Mouse (Mus musculus) lung, embryonic 15.5 days (tissue): ENCODE measurements around the gene Atp6v1a. TPM values are rescaled to one million over a fixed set of nuclear protein-coding genes. Genes with fewer than 3 reads are reported as not detected.

Experiments
- ATAC-seq: fragments of 200-750 bp; cut with Nextera tagmentation; 2 replicates; pipeline ENCODE4 v1.8.0; 2017; ENCODE audit warnings: moderate number of reproducible peaks, borderline replicate concordance; ENCODE audit not compliant: low FRiP score, low TSS enrichment; ENCODE audit errors: extremely low read depth
- H3K27ac ChIP-seq: fragments of 300-500 bp; sonication (generic); 2 replicates; pipeline ENCODE4 v1.5.1; 2015; ENCODE audit warnings: moderate library complexity, mild to moderate bottlenecking, inconsistent platforms
- H3K27me3 ChIP-seq: fragments of 300-500 bp; sonication (generic); 2 replicates; pipeline ENCODE4 v1.6.1; 2015; ENCODE audit warnings: inconsistent platforms
- H3K36me3 ChIP-seq: fragments of 300-500 bp; sonication (generic); 2 replicates; pipeline ENCODE4 v1.6.1; 2015; ENCODE audit warnings: inconsistent platforms
- H3K4me1 ChIP-seq: fragments of 300-500 bp; sonication (generic); 2 replicates; pipeline ENCODE4 v1.6.1; 2015; ENCODE audit warnings: inconsistent platforms
- H3K4me2 ChIP-seq: fragments of 300-500 bp; sonication (generic); 2 replicates; pipeline ENCODE4 v1.6.1; 2015; ENCODE audit warnings: inconsistent platforms, mild to moderate bottlenecking, moderate library complexity
- H3K4me3 ChIP-seq: fragments of 300-500 bp; sonication (generic); 2 replicates; pipeline ENCODE4 v1.5.1; 2015; ENCODE audit warnings: mild to moderate bottlenecking, inconsistent platforms
- H3K9ac ChIP-seq: fragments of 300-500 bp; sonication (generic); 2 replicates; pipeline ENCODE4 v1.6.1; 2015; ENCODE audit warnings: inconsistent platforms
- H3K9me3 ChIP-seq: fragments of 300-500 bp; sonication (generic); 2 replicates; pipeline ENCODE4 v1.6.1; 2016; ENCODE audit warnings: inconsistent platforms
- whole genome bisulfite sequencing: fragments of 180-500 bp; shearing (Covaris S2); methylation state at CpG from one replicate; pipeline ENCODE4 v1.1.7; 2015; 5-methylcytosine and 5-hydroxymethylcytosine counted together
- polyA plus RNA-seq: library from polyadenylated mRNA; unstranded; fragments of >200 nt; fragmentation: Nextera tagmentation; extraction: Ambion mirVana; gene quantifications from 2 replicates; pipeline ENCODE4 v1.2.1, GENCODE M21; 2015

The Atp6v1a gene
- polyA plus RNA-seq, 1 experiment from 2014 or later, result 49.6 TPM

- Histone ChIP-seq H3K27ac (no peak overlapping the region), H3K4me1 (peaks cover 11% of the 10 kb centered on the region; the same call in 1 of the 2 replicates), H3K4me3 (no peak overlapping the region), H3K9me3 (no peaks in the 10 kb centered on the region), H3K4me2 (no peak overlapping the region), H3K9ac (no peak overlapping the region), H3K36me3 (no peaks in the 10 kb centered on the region), H3K27me3 (no peaks in the 10 kb centered on the region)
- ATAC-seq, result no peak
- 49% methylated on average over 3 of the region's 3 CpGs for WGBS
These were observed 6.3 kb downstream of the Atp6v1a start for GRCm38 (mm10) chr16:44133187-44133586.

GRCm38 (mm10) chr16:44132300-44132699 lies 7.2 kb downstream of the Atp6v1a start:
- no peak overlapping the region for H3K27ac ChIP-seq
- 81% methylated on average over 4 of the region's 4 CpGs for WGBS
- H3K9ac ChIP-seq, result no peak overlapping the region
- H3K9me3 ChIP-seq, result no peaks in the 10 kb centered on the region
- no peak overlapping the region for H3K4me3 ChIP-seq
- H3K36me3 ChIP-seq, result no peaks in the 10 kb centered on the region
- no peaks in the 10 kb centered on the region for H3K27me3 ChIP-seq
- H3K4me2 ChIP-seq, result no peak overlapping the region
- H3K4me1 ChIP-seq, result 0 out of 2 replicates have a peak, but pooled peaks cover 3% of the 10 kb centered on the region
- no peak for ATAC-seq

- H3K9ac ChIP-seq, result no peak overlapping the region
- no peak overlapping the region for H3K27ac ChIP-seq
- no peaks in the 10 kb centered on the region for H3K27me3 ChIP-seq
- no peak overlapping the region for H3K4me3 ChIP-seq
- H3K4me1 ChIP-seq, result 0 out of 2 replicates have a peak, but pooled peaks cover 2% of the 10 kb centered on the region
- H3K9me3 ChIP-seq, result no peaks in the 10 kb centered on the region
- no peaks in the 10 kb centered on the region for H3K36me3 ChIP-seq
- no peak for ATAC-seq
- 58% methylated on average over 4 of the region's 4 CpGs for WGBS
- H3K4me2 ChIP-seq, result no peak overlapping the region
These were observed 13.1 kb downstream of the Atp6v1a start for GRCm38 (mm10) chr16:44126437-44126836.

- no peak overlapping the region for H3K4me3 ChIP-seq
- H3K9me3 ChIP-seq, result no peaks in the 10 kb centered on the region
- no peak for ATAC-seq
- no peaks in the 10 kb centered on the region for H3K36me3 ChIP-seq
- H3K27ac ChIP-seq, result no peak overlapping the region
- H3K9ac ChIP-seq, result no peak overlapping the region
- no peaks in the 10 kb centered on the region for H3K27me3 ChIP-seq
- 81% methylated on average over 2 of the region's 2 CpGs for WGBS
- 0 out of 2 replicates have a peak, but pooled peaks cover 2% of the 10 kb centered on the region for H3K4me1 ChIP-seq
- H3K4me2 ChIP-seq, result no peak overlapping the region
These were observed 14.1 kb downstream of the Atp6v1a start for GRCm38 (mm10) chr16:44125436-44125835.

GRCm38 (mm10) chr16:44124713-44125112 lies 14.8 kb downstream of the Atp6v1a start:
- no peak overlapping the region for H3K9ac ChIP-seq
- H3K4me1 ChIP-seq, result 0 out of 2 replicates have a peak, but pooled peaks cover 2% of the 10 kb centered on the region
- no peak for ATAC-seq
- no peak overlapping the region for H3K4me2 ChIP-seq
- no peaks in the 10 kb centered on the region for H3K27me3 ChIP-seq
- 69% methylated on average over 1 of the region's 1 CpGs for WGBS
- H3K27ac ChIP-seq, result no peak overlapping the region
- H3K36me3 ChIP-seq, result no peaks in the 10 kb centered on the region
- no peak overlapping the region for H3K4me3 ChIP-seq
- no peaks in the 10 kb centered on the region for H3K9me3 ChIP-seq

- ATAC-seq, result no peak
- H3K36me3 ChIP-seq, result no peaks in the 10 kb centered on the region
- no peaks in the 10 kb centered on the region for H3K27me3 ChIP-seq
- H3K9ac ChIP-seq, result no peak overlapping the region
- H3K4me2 ChIP-seq, result no peak overlapping the region
- H3K9me3 ChIP-seq, result no peaks in the 10 kb centered on the region
- H3K27ac ChIP-seq, result no peak overlapping the region
- H3K4me1 ChIP-seq, result 0 out of 2 replicates have a peak, but pooled peaks cover 2% of the 10 kb centered on the region
- H3K4me3 ChIP-seq, result no peak overlapping the region
- 71% methylated on average over 2 of the region's 2 CpGs for WGBS
These were observed 15.7 kb downstream of the Atp6v1a start for GRCm38 (mm10) chr16:44123786-44124185.

- no peak overlapping the region for H3K4me2 ChIP-seq
- H3K27ac ChIP-seq, result no peak overlapping the region
- no peaks in the 10 kb centered on the region for H3K36me3 ChIP-seq
- ATAC-seq, result no peak
- 0 out of 2 replicates have a peak, but pooled peaks cover 2% of the 10 kb centered on the region for H3K4me1 ChIP-seq
- H3K9ac ChIP-seq, result no peak overlapping the region
- 83% methylated on average over 7 of the region's 7 CpGs for WGBS
- no peaks in the 10 kb centered on the region for H3K9me3 ChIP-seq
- no peak overlapping the region for H3K4me3 ChIP-seq
- no peaks in the 10 kb centered on the region for H3K27me3 ChIP-seq
These were observed 16.4 kb downstream of the Atp6v1a start for GRCm38 (mm10) chr16:44122982-44123725.

- Histone ChIP-seq H3K9me3 (no peaks in the 10 kb centered on the region), H3K36me3 (no peaks in the 10 kb centered on the region), H3K4me3 (no peak overlapping the region), H3K4me2 (no peak overlapping the region), H3K9ac (no peak overlapping the region), H3K4me1 (0 out of 2 replicates have a peak, but pooled peaks cover 2% of the 10 kb centered on the region), H3K27me3 (no peaks in the 10 kb centered on the region), H3K27ac (no peak overlapping the region)
- WGBS, result 73% methylated on average over 6 of the region's 6 CpGs
- no peak for ATAC-seq
These were observed 16.9 kb downstream of the Atp6v1a start for GRCm38 (mm10) chr16:44122574-44122973.

GRCm38 (mm10) chr16:44122122-44122521 lies 17.4 kb downstream of the Atp6v1a start:
- no peak overlapping the region for H3K4me2 ChIP-seq
- H3K4me3 ChIP-seq, result no peak overlapping the region
- no peak overlapping the region for H3K9ac ChIP-seq
- H3K27me3 ChIP-seq, result no peaks in the 10 kb centered on the region
- H3K27ac ChIP-seq, result no peak overlapping the region
- ATAC-seq, result no peak
- no peaks in the 10 kb centered on the region for H3K36me3 ChIP-seq
- 87% methylated on average over 6 of the region's 6 CpGs for WGBS
- 0 out of 2 replicates have a peak, but pooled peaks cover 2% of the 10 kb centered on the region for H3K4me1 ChIP-seq
- no peaks in the 10 kb centered on the region for H3K9me3 ChIP-seq

- 87% methylated on average over 7 of the region's 7 CpGs for WGBS
- Histone ChIP-seq H3K4me1 (no peaks in the 10 kb centered on the region), H3K4me2 (no peak overlapping the region), H3K27me3 (no peaks in the 10 kb centered on the region), H3K27ac (no peak overlapping the region), H3K4me3 (no peak overlapping the region), H3K36me3 (peaks cover 7% of the 10 kb centered on the region; the same call in 1 of the 2 replicates), H3K9ac (no peak overlapping the region), H3K9me3 (no peaks in the 10 kb centered on the region)
- no peak for ATAC-seq
These were observed 19.6 kb downstream of the Atp6v1a start for GRCm38 (mm10) chr16:44119753-44120501.

GRCm38 (mm10) chr16:44109002-44109401 lies 30.5 kb downstream of the Atp6v1a start:
- Histone ChIP-seq H3K9me3 (no peaks in the 10 kb centered on the region), H3K9ac (no peak overlapping the region), H3K4me1 (no peaks in the 10 kb centered on the region), H3K4me2 (no peak overlapping the region), H3K27me3 (no peaks in the 10 kb centered on the region), H3K36me3 (peaks cover 47% of the 10 kb centered on the region), H3K27ac (no peak overlapping the region), H3K4me3 (no peak overlapping the region)
- no peak for ATAC-seq
- 54% methylated on average over 4 of the region's 4 CpGs for WGBS

- no peak overlapping the region for H3K9ac ChIP-seq
- no peak overlapping the region for H3K27ac ChIP-seq
- WGBS, result 83% methylated on average over 2 of the region's 2 CpGs
- no peak for ATAC-seq
- H3K27me3 ChIP-seq, result no peaks in the 10 kb centered on the region
- no peak overlapping the region for H3K4me2 ChIP-seq
- no peaks in the 10 kb centered on the region for H3K9me3 ChIP-seq
- H3K36me3 ChIP-seq, result peaks cover 66% of the 10 kb centered on the region
- no peak overlapping the region for H3K4me3 ChIP-seq
- no peaks in the 10 kb centered on the region for H3K4me1 ChIP-seq
These were observed 34.3 kb downstream of the Atp6v1a start for GRCm38 (mm10) chr16:44105211-44105610.
